Mouse (Mus musculus): Measurements from ENCODE around the gene Syf2. TPM values are rescaled to one million over a fixed set of nuclear protein-coding genes. Genes with fewer than 3 reads are reported as not detected.

Gene Syf2
- polyA plus RNA-seq, 1 experiment from 2014 or later = 52.4 TPM

GRCm38 (mm10) chr4:134913413-134913812, 17.3 kb upstream of the Syf2 start:
- Histone ChIP-seq H3K9me3 (ENCODE audit: control insufficient read depth, low read length) (no peaks in the 10 kb centered on the region), H3K4me3 (ENCODE audit: low read depth, low read length) (peak overlapping the region; percentile 70), H3K9ac (replicated peaks; ENCODE audit: low read depth, low read length) (no peak overlapping the region), H3K4me1 (ENCODE audit: control insufficient read depth, insufficient read depth, low read length) (peaks cover 11% of the 10 kb centered on the region), H3K27ac (ENCODE audit: low read depth, low read length) (no peak overlapping the region), H3K36me3 (ENCODE audit: control insufficient read depth, insufficient read depth, low read length) (peaks cover 12% of the 10 kb centered on the region), H3K27me3 (ENCODE audit: control insufficient read depth, insufficient read depth, low read length) (no peaks in the 10 kb centered on the region), H3K4me2 (ENCODE audit: low read depth, low read length) (peak overlapping the region; percentile 67)
- WGBS = 30% methylated on average over 3 of the region's 3 CpGs
- 0 out of 2 replicates have a peak, but pooled peaks have one; percentile 6 for ATAC-seq (ENCODE audit: low read depth)

DNA sequence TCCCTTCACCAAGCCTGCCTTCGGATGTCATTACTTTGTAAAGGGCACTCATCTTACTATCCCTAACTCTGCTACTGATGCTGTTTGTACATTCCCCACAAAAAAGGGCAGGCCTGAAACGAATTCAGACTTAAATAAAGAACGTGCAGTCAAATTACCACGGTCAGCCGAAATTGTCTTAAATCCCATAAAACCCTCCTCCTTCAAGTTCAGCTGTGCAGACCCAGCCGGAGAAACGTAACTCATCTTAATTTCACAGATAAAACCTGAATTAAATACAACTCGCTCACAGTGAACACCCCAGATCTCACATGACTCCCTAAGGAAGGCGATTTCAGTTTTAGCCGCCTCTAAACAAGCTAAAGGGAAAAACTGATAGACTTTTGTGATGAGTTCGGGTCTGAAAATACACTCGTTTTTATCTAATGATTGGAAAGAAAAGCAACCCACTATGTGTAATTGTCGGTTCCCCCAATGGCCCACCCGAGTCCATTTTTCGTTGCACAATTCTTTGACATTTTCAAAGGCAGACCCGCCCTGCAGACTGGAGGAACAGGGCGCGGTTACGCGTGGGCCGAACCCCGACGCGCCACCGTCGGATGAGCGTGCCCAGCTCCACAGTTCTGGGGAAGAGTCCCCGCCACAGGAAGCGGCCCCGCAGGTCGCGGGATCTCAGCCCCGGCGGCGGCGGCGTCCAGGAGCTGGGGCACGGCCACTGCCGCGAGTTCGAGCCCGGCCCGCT, 16.4 kb upstream of the Syf2 start:
- ATAC-seq (ENCODE audit: low read depth) = peak; percentile 59
- Histone ChIP-seq H3K9ac (replicated peaks; ENCODE audit: low read depth, low read length) (peak overlapping the region; percentile 74), H3K4me2 (ENCODE audit: low read depth, low read length) (peak overlapping the region; percentile 67), H3K4me1 (ENCODE audit: control insufficient read depth, insufficient read depth, low read length) (peaks cover 11% of the 10 kb centered on the region), H3K27me3 (ENCODE audit: control insufficient read depth, insufficient read depth, low read length) (no peaks in the 10 kb centered on the region), H3K27ac (ENCODE audit: low read depth, low read length) (peak overlapping the region; percentile 71), H3K4me3 (ENCODE audit: low read depth, low read length) (peak overlapping the region; percentile 70), H3K9me3 (ENCODE audit: control insufficient read depth, low read length) (no peaks in the 10 kb centered on the region), H3K36me3 (ENCODE audit: control insufficient read depth, insufficient read depth, low read length) (0 out of 2 replicates have a peak, but pooled peaks cover 3% of the 10 kb centered on the region)
- WGBS = 1% methylated on average over 43 of the region's 43 CpGs

DNA sequence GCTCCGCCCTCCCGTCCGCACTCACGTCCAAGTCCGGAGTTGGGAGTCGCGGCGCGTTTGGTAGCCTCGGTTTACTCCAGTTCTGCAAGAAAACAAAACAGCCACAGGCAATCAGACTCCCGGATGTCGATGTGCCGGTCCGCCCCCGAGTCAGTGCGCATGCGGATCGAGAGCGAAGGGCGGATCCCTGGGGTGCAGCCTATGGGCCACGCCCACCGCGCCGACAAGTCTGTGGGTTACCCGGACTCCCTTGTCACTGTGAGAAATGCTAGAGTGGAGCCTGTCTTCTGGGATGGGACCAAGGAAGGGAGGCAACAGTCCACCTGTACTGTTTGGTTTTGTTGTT, 15.9 kb upstream of the Syf2 start, which contains the start of gene Tmem50a:
Gene Tmem50a (minus strand): TSS at position 161 of the 346 bp plus-strand sequence.
- 0% methylated on average over 25 of the region's 25 CpGs for WGBS
- H3K36me3 ChIP-seq (ENCODE audit: control insufficient read depth, insufficient read depth, low read length) = no peaks in the 10 kb centered on the region

GRCm38 (mm10) chr4:134915223-134916050, 15.3 kb upstream of the Syf2 start:
- 0 out of 2 replicates have a peak, but pooled peaks have one; percentile 54 for ATAC-seq (ENCODE audit: low read depth)
- Histone ChIP-seq H3K27ac (ENCODE audit: low read depth, low read length) (peak overlapping the region; percentile 2; the same call in 1 of the 2 replicates), H3K4me2 (ENCODE audit: low read depth, low read length) (peak overlapping the region; percentile 67), H3K27me3 (ENCODE audit: control insufficient read depth, insufficient read depth, low read length) (no peaks in the 10 kb centered on the region), H3K36me3 (ENCODE audit: control insufficient read depth, insufficient read depth, low read length) (no peaks in the 10 kb centered on the region), H3K4me3 (ENCODE audit: low read depth, low read length) (peak overlapping the region; percentile 70), H3K9me3 (ENCODE audit: control insufficient read depth, low read length) (no peaks in the 10 kb centered on the region), H3K9ac (replicated peaks; ENCODE audit: low read depth, low read length) (no peak overlapping the region), H3K4me1 (ENCODE audit: control insufficient read depth, insufficient read depth, low read length) (peaks cover 11% of the 10 kb centered on the region)
- 57% methylated on average over 14 of the region's 14 CpGs for WGBS

More for the DNA sequence above, 15.9 kb upstream of the Syf2 start, which contains the start of gene Tmem50a:
- Histone ChIP-seq H3K4me2 (ENCODE audit: low read depth, low read length) (peak within 1 kb of the TSS; percentile 67), H3K27me3 (ENCODE audit: control insufficient read depth, insufficient read depth, low read length) (no peaks in the 10 kb centered on the region), H3K27ac (ENCODE audit: low read depth, low read length) (peak within 1 kb of the TSS; percentile 71), H3K9me3 (ENCODE audit: control insufficient read depth, low read length) (no peaks in the 10 kb centered on the region), H3K9ac (replicated peaks; ENCODE audit: low read depth, low read length) (peak within 1 kb of the TSS; percentile 74), H3K4me1 (ENCODE audit: control insufficient read depth, insufficient read depth, low read length) (peaks cover 11% of the 10 kb centered on the region), H3K4me3 (ENCODE audit: low read depth, low read length) (peak within 1 kb of the TSS; percentile 70)
- ATAC-seq (ENCODE audit: low read depth) = peak; percentile 79

DNA sequence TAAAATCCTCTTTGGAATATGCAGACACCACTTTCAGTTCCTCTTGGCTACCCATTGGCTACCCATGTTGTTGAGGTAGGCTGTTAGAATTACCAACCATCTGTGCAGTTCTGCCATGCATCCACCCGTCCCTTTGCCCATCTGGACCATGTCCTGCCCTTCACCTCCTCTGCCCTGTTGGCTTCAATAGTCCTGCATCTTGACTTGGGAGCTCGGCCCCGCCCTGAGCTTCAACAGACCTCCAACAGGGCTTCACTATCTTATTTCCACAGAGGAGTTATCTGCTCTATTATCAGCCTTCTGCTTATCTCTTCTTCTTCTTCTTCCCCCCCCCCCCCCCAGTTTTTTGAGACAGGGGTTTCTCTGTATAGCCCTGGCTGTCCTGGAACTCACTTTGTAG, 13.5 kb upstream of the Syf2 start:
- no peak overlapping the region for H3K4me3 ChIP-seq (ENCODE audit: low read depth, low read length)
- WGBS = 79% methylated on average over 3 of the region's 3 CpGs

DNA sequence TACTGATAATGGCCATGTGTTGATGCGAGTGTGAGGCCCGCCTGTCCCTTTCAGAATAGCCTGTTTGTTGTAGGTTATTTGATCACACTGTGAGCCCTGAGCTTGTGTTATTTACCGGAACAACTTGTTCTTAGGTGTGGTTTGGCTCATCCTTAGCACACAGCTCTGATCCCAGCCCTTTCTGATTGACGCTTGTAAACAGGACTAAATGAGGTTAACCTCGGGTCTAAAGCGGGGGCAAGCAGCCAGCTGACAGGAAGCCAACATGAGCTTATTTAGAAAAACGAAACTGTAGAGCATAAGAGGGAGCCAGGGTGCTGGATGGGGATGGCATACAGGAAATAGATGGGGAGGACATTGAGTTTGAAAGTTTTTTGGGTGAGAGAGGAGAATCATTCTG, 12.3 kb upstream of the Syf2 start:
- H3K4me2 ChIP-seq (ENCODE audit: low read depth, low read length) = no peak overlapping the region
- no peak for ATAC-seq (ENCODE audit: low read depth)
- no peaks in the 10 kb centered on the region for H3K9me3 ChIP-seq (ENCODE audit: control insufficient read depth, low read length)
- no peaks in the 10 kb centered on the region for H3K36me3 ChIP-seq (ENCODE audit: control insufficient read depth, insufficient read depth, low read length)
- H3K9ac ChIP-seq (replicated peaks; ENCODE audit: low read depth, low read length) = no peak overlapping the region
- H3K27me3 ChIP-seq (ENCODE audit: control insufficient read depth, insufficient read depth, low read length) = no peaks in the 10 kb centered on the region
- peaks cover 6% of the 10 kb centered on the region; the same call in 1 of the 2 replicates for H3K4me1 ChIP-seq (ENCODE audit: control insufficient read depth, insufficient read depth, low read length)
- 67% methylated on average over 7 of the region's 7 CpGs for WGBS
- H3K4me3 ChIP-seq (ENCODE audit: low read depth, low read length) = no peak overlapping the region
- no peak overlapping the region for H3K27ac ChIP-seq (ENCODE audit: low read depth, low read length)

More for the DNA sequence above, 13.5 kb upstream of the Syf2 start:
- H3K9ac ChIP-seq (replicated peaks; ENCODE audit: low read depth, low read length) = no peak overlapping the region
- no peak overlapping the region for H3K4me2 ChIP-seq (ENCODE audit: low read depth, low read length)
- no peak for ATAC-seq (ENCODE audit: low read depth)
- H3K4me1 ChIP-seq (ENCODE audit: control insufficient read depth, insufficient read depth, low read length) = peaks cover 11% of the 10 kb centered on the region
- H3K27ac ChIP-seq (ENCODE audit: low read depth, low read length) = no peak overlapping the region
- H3K9me3 ChIP-seq (ENCODE audit: control insufficient read depth, low read length) = no peaks in the 10 kb centered on the region
- no peaks in the 10 kb centered on the region for H3K36me3 ChIP-seq (ENCODE audit: control insufficient read depth, insufficient read depth, low read length)
- H3K27me3 ChIP-seq (ENCODE audit: control insufficient read depth, insufficient read depth, low read length) = no peaks in the 10 kb centered on the region

DNA sequence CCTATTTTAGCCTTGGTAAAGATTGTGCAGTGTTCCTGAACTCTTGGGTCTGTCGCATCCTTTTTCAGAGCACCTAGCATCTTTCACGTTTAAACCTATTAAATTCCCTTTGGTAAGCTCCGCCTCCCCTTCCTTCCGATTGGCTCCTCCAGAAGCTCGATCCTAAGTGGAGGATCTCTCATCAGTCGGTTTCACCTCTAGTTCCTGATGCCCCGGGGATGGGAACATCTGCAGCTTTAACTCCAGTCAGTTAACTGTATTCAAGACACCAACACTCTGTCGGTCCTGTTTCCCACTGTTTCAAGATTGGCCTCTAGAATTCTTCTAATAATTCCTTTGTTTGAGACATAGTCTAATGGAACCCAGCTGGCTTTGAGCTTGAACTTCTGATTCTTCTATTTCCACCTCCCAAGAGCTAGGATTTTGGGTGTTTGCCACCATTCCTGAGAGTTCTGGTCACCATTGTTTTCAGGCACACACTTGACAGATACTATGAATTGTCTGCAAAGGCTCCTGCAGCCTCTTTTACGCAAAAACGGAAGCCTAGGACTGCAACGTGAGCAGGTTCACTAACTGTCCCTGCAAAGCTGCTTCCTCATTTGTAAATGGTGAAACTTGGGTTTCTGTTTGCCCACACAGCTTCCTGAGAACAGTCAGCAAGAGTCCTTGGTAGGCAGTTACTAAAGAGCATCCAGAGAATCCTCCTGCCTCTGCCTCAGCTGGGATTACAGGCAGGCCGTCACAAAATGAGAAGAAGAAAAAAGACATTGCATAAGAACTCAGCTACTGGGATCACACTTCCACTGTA, 10.8 kb upstream of the Syf2 start:
- H3K9me3 ChIP-seq (ENCODE audit: control insufficient read depth, low read length) = no peaks in the 10 kb centered on the region
- H3K27me3 ChIP-seq (ENCODE audit: control insufficient read depth, insufficient read depth, low read length) = no peaks in the 10 kb centered on the region
- 43% methylated on average over 12 of the region's 12 CpGs for WGBS
- H3K36me3 ChIP-seq (ENCODE audit: control insufficient read depth, insufficient read depth, low read length) = no peaks in the 10 kb centered on the region
- H3K27ac ChIP-seq (ENCODE audit: low read depth, low read length) = no peak overlapping the region
- peaks cover 4% of the 10 kb centered on the region; the same call in 1 of the 2 replicates for H3K4me1 ChIP-seq (ENCODE audit: control insufficient read depth, insufficient read depth, low read length)
- no peak for ATAC-seq (ENCODE audit: low read depth)
- H3K4me2 ChIP-seq (ENCODE audit: low read depth, low read length) = no peak overlapping the region
- no peak overlapping the region for H3K4me3 ChIP-seq (ENCODE audit: low read depth, low read length)
- H3K9ac ChIP-seq (replicated peaks; ENCODE audit: low read depth, low read length) = no peak overlapping the region

GRCm38 (mm10) chr4:134920631-134921030, 10.1 kb upstream of the Syf2 start:
- no peak overlapping the region for H3K4me3 ChIP-seq (ENCODE audit: low read depth, low read length)
- H3K36me3 ChIP-seq (ENCODE audit: control insufficient read depth, insufficient read depth, low read length) = peaks cover 5% of the 10 kb centered on the region
- peaks cover 11% of the 10 kb centered on the region for H3K4me1 ChIP-seq (ENCODE audit: control insufficient read depth, insufficient read depth, low read length)
- H3K4me2 ChIP-seq (ENCODE audit: low read depth, low read length) = no peak overlapping the region
- WGBS = 96% methylated on average over 6 of the region's 6 CpGs
- no peak for ATAC-seq (ENCODE audit: low read depth)
- no peak overlapping the region for H3K27ac ChIP-seq (ENCODE audit: low read depth, low read length)
- no peaks in the 10 kb centered on the region for H3K27me3 ChIP-seq (ENCODE audit: control insufficient read depth, insufficient read depth, low read length)
- no peaks in the 10 kb centered on the region for H3K9me3 ChIP-seq (ENCODE audit: control insufficient read depth, low read length)
- no peak overlapping the region for H3K9ac ChIP-seq (replicated peaks; ENCODE audit: low read depth, low read length)
